Mouse (Mus musculus): Measurements from ENCODE around the gene Ipo5. TPM values are rescaled to one million over a fixed set of nuclear protein-coding genes. Genes with fewer than 3 reads are reported as not detected.

Ipo5 gene
- total RNA-seq, 1 experiment from 2014 or later, result 83.9 TPM

GRCm38 (mm10) chr14:120924044-120924443 lies 13.0 kb downstream of the Ipo5 start:
- no peak for DNase-seq

- DNase-seq, result no peak
Observed at GRCm38 (mm10) chr14:120925731-120926585, 14.9 kb downstream of the Ipo5 start.

DNA sequence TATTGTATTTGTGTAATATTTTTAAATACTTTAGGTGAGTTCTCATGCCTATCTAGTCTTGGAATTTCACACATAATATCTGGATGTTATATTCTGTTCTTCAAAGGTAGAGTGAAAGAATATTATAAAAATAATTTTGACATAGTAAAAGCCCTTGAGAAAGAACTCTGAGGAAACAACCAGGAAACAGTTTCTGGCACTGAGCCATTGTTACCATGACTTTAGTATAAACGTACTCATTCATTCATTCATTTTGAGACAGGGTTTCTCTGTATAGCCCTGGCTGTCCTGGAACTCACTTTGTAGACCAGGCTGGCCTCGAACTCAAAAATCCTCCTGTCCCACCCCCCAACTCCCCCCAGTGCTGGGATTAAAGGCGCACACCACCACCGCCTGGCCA lies 20.2 kb downstream of the Ipo5 start:
- no peak for DNase-seq

- no peak for DNase-seq
Observed at GRCm38 (mm10) chr14:120933624-120934023, 22.6 kb downstream of the Ipo5 start.

DNA sequence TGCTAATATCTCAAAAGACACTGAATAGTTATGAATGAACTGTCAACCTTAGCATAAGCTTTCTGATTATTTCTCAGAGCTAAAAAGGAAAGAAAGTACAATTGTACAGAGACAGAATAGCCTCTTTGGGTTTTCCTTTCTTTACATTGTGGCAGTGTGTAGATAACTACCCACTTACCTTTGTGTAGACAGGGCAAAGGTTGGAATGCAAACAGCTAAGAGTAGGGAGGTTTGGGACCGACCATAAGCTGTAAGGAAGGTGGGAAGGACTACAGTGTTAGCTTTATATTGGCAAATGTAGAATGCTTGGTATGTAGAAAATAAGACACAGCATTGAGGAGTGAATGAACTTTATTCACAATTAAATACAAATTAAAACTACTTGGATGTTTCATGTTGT lies 26.1 kb downstream of the Ipo5 start:
- DNase-seq, result no peak

- no peak for DNase-seq
Observed at GRCm38 (mm10) chr14:120942803-120943202, 31.8 kb downstream of the Ipo5 start.

DNA sequence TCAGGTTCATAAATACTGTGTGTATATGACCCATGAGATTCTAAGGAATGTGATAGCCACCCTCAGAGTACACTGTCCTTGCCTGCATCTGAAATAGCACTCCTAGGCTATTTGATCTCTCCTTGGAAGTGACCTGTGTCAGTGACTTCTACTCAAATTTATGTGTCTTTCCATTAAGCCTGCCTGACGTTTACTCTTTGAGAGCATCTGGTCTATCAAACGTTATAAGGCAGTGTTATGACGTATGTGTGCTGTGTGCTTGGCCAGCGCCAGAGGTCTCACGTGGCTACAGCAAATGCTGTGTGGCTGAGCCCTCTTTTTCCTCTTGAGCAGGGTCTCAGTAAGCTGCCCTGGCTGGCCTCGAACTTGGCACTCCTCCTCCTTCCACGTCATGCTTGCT lies 34.1 kb downstream of the Ipo5 start:
- DNase-seq, result no peak

- DNase-seq, result no peak
Observed at GRCm38 (mm10) chr14:120947104-120947503, 36.1 kb downstream of the Ipo5 start.

GRCm38 (mm10) chr14:120949002-120949401 lies 38.0 kb downstream of the Ipo5 start:
- DNase-seq, result no peak

- DNase-seq, result no peak
Observed at GRCm38 (mm10) chr14:120950068-120950467, 39.0 kb downstream of the Ipo5 start.

- DNase-seq, result no peak
Observed at GRCm38 (mm10) chr14:120952434-120952833, 41.4 kb downstream of the Ipo5 start.

DNA sequence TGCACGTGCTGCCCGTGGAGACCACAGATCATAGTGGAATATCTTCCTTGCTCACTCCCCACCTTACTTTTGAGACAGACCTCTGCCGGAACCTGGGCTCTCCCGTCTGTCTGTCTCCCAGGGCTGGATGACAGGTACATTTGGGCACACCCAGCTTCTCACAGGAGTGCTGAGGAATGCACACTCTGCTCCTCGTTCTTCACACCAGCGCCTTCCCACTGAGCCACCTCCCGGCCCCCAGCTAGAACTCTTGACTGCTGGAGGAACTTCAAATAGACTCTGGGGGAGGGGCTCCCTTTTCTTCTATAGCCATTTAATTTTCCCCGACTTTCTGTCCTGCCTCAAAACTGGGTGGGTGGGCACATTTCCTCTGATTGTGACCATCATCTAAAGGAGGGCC lies 49.5 kb downstream of the Ipo5 start:
- no peak for DNase-seq

GRCm38 (mm10) chr14:120960991-120961390 lies 50.0 kb downstream of the Ipo5 start:
- no peak for DNase-seq

DNA sequence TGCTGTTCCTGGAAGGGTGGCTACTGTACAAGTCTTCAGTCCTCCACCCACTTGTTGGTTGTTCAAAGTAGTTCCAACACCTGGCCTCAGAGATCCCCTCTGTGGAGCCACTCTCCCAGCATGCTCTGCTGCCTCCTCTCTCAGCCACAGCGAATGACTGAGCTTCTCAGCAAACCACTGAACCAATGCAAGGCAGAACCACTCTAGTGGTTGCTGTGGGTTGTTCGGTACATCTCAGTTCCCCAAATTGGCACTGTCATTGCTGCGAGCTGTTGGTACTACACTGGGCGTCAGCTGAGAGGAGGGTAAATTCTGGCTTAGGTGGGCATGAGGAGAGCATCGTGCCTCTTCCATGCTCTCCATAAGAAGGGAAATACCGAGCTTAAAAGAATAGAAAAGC lies 56.0 kb downstream of the Ipo5 start:
- no peak for DNase-seq

GRCm38 (mm10) chr14:120968723-120969122 lies 57.7 kb downstream of the Ipo5 start:
- DNase-seq, result no peak

DNA sequence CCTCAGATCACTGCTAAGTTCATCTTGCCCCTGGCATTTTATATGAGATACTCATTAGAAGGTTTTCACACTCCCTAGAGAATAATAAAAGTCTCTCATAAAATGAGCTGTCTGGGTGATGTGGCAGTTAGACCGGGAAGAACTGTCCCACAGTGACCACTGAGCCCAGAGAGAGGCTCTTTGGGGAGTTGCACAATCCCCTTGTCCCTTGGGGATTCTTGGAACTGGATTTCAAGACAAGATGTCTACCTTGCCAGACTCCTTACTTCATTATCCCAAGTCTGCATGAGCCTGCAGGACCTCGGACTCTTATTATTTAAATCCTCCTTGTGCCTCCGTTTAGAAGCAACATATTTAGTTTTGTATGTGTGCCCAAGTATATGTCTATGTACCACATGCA lies 58.6 kb downstream of the Ipo5 start:
- DNase-seq, result no peak

GRCm38 (mm10) chr14:120970637-120971036 lies 59.6 kb downstream of the Ipo5 start:
- DNase-seq, result peak; percentile 34

- DNase-seq, result no peak
Observed at GRCm38 (mm10) chr14:120971313-120971712, 60.3 kb downstream of the Ipo5 start.

- peak; percentile 19 for DNase-seq
Observed at GRCm38 (mm10) chr14:120979559-120979958, 68.5 kb downstream of the Ipo5 start.

DNA sequence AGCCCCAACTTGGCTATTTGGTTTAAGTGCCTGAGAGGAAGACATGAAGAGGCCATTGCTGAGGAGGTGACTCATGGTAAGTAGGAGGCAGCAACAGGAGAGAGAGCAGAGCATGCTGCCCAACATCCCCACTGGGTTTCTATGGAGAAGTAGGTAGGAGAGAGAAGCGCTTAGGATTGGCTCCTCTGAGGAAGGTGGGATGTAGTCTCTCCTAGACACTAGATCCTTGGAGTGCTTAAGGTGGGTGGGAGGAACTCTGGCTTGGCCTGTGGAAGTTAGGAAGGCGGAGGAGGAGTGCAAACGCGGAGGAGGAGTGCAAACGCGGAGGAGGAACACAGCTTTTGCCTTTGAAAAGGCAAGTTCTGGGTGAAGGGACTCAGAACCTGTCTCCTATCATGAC lies 78.1 kb downstream of the Ipo5 start:
- no peak for DNase-seq

All from adrenal gland, postnatal 25 days (tissue).